Comparison of ENCODE assay signal across 8 mouse cellular contexts in genomic region chr17:32753634-32754033, GRCm38 (mm10). TPM values are rescaled to one million over a fixed set of nuclear protein-coding genes. Genes with fewer than 3 reads are reported as not detected.
A peak's percentile ranks its signal among the peaks of the same experiment; 100 is the strongest.
DNase-seq lines count a peak whose midpoint lies in the region; ATAC-seq lines count a peak whose summit lies in the region.

No protein-coding gene starts in this region.

- DNase-seq in adrenal gland, postnatal 14 days = peak; percentile 59
- DNase-seq in adrenal gland, postnatal 4 days (ENCODE audit: low spot score in 2 of 2) = no peak
- peak; percentile 40 for DNase-seq in left cerebral cortex, postnatal 4 days
- DNase-seq in left cerebral cortex, adult 18-20 months (ENCODE audit: low spot score in 2 of 2) = no peak
- peak; percentile 18 to 67 for DNase-seq in kidney, postnatal 36 days
- no peak for DNase-seq in spleen, postnatal 4 days (ENCODE audit: low spot score in 2 of 2)
- no peak for DNase-seq in gastrocnemius, adult 18-20 months (ENCODE audit: low spot score)

- intact Hi-C loops in left cerebral cortex, postnatal 4 days (cut with DNase I) = no loop called here

- peak; percentile 46; the same call in 1 of the 2 replicates for ATAC-seq in granulocyte monocyte progenitor cell, adult 5-6 weeks (replicated peaks; ENCODE audit: poor library complexity, severe bottlenecking)

RNA-seq across cellular contexts. Expression of gene Zfp871, which starts 34.5 kb away (rescaled TPM):
- 42.6 and 44.5 TPM in 2 replicates for total RNA-seq in adrenal gland, postnatal 14 days (2021)
- total RNA-seq in adrenal gland, postnatal 4 days (2021) = 10 to 100 TPM; 66.4 to 67.8 TPM
- total RNA-seq in left cerebral cortex, postnatal 4 days (2021) = 10 to 100 TPM; 78.3 to 86.9 TPM
- 10 to 100 TPM; 77.4 to 81.3 TPM for total RNA-seq in left cerebral cortex, adult 18-20 months (2021)
- total RNA-seq in granulocyte monocyte progenitor cell, adult 5-6 weeks (2014; fragmentation: Nextera tagmentation) = 31.1 and 57.1 TPM in 2 replicates
- 17.7 and 26.1 TPM in 2 replicates for total RNA-seq in granulocyte monocyte progenitor cell, adult 5-6 weeks (2017)
- total RNA-seq in gastrocnemius, adult 18-20 months (2021) = 10 to 100 TPM; 19.5 to 20.7 TPM

RNA-seq across cellular contexts. Expression of gene Zfp811, which starts 56.1 kb away (rescaled TPM):
- total RNA-seq in adrenal gland, postnatal 14 days (2021) = 0.44 and 0.75 TPM in 2 replicates
- total RNA-seq in adrenal gland, postnatal 4 days (2021) = 1 to 10 TPM; 2.0 to 4.1 TPM
- total RNA-seq in left cerebral cortex, postnatal 4 days (2021) = 10 to 100 TPM; 17.2 to 18.0 TPM
- 1 to 10 TPM; 4.3 to 5.9 TPM for total RNA-seq in left cerebral cortex, adult 18-20 months (2021)
- not detected in 2 replicates for total RNA-seq in granulocyte monocyte progenitor cell, adult 5-6 weeks (2014; fragmentation: Nextera tagmentation)
- total RNA-seq in granulocyte monocyte progenitor cell, adult 5-6 weeks (2017) = not detected in 2 replicates
- under 1 TPM; 0.14 to 0.23 TPM for total RNA-seq in gastrocnemius, adult 18-20 months (2021)

Comparison
In these comparisons a context has a peak if more than half of its experiments do, and no peak if none do; other contexts are left out.
1. DNase-seq: peak in adrenal gland, postnatal 14 days (single experiment), left cerebral cortex, postnatal 4 days (single experiment) and kidney, postnatal 36 days (2 of 2); none in adrenal gland, postnatal 4 days (0 of 2), left cerebral cortex, adult 18-20 months (0 of 2), spleen, postnatal 4 days (0 of 2) and gastrocnemius, adult 18-20 months (single experiment).